Mouse (Mus musculus) neural tube, embryonic 13.5 days (tissue): Measurements from ENCODE around the gene Xxylt1. TPM values are rescaled to one million over a fixed set of nuclear protein-coding genes. Genes with fewer than 3 reads are reported as not detected.
A peak's percentile ranks its signal among the peaks of the same experiment; 100 is the strongest.

Experiments used
- ATAC-seq: fragments of 200-750 bp; cut with Nextera tagmentation; 2 replicates; pipeline ENCODE4 v1.8.0; 2017; ENCODE audit warnings: low read depth, mild to moderate bottlenecking, moderate TSS enrichment, moderate library complexity
- H3K27ac ChIP-seq: fragments of 300-500 bp; sonication (generic); replicated peaks from 2 replicates; pipeline ENCODE4 v1.5.1; 2015; ENCODE audit warnings: moderate library complexity, mild to moderate bottlenecking, inconsistent platforms
- H3K27me3 ChIP-seq: fragments of 300-500 bp; sonication (generic); 2 replicates; pipeline ENCODE4 v1.6.1; 2015; ENCODE audit warnings: mild to moderate bottlenecking, inconsistent platforms
- H3K36me3 ChIP-seq: fragments of 300-500 bp; sonication (generic); 2 replicates; pipeline ENCODE4 v1.6.1; 2015; ENCODE audit warnings: mild to moderate bottlenecking, inconsistent platforms
- H3K4me1 ChIP-seq: fragments of 300-500 bp; sonication (generic); replicated peaks from 2 replicates; pipeline ENCODE4 v1.6.1; 2015; ENCODE audit warnings: inconsistent platforms
- H3K4me2 ChIP-seq: fragments of 300-500 bp; sonication (generic); 2 replicates; pipeline ENCODE4 v1.6.1; 2015; ENCODE audit warnings: inconsistent platforms, mild to moderate bottlenecking, moderate library complexity
- H3K4me3 ChIP-seq: fragments of 300-500 bp; sonication (generic); 2 replicates; pipeline ENCODE4 v1.5.1; 2015; ENCODE audit warnings: mild to moderate bottlenecking, inconsistent platforms
- H3K9ac ChIP-seq: fragments of 300-500 bp; sonication (generic); 2 replicates; pipeline ENCODE4 v1.6.1; 2015; ENCODE audit warnings: moderate library complexity, mild to moderate bottlenecking, inconsistent platforms
- H3K9me3 ChIP-seq: fragments of 300-500 bp; sonication (generic); 2 replicates; pipeline ENCODE4 v1.6.1; 2016; ENCODE audit warnings: inconsistent platforms
- WGBS: fragments of 180-500 bp; shearing (Covaris S2); methylation state at CpG from one replicate; pipeline ENCODE4 v1.1.7; 2015; 5-methylcytosine and 5-hydroxymethylcytosine counted together
- polyA plus RNA-seq: library from polyadenylated mRNA; unstranded; fragments of >200 nt; fragmentation: Nextera tagmentation; extraction: Ambion mirVana; gene quantifications from 2 replicates; pipeline ENCODE4 v1.2.1, GENCODE M21; 2015

Gene Xxylt1
- polyA plus RNA-seq, 1 experiment from 2014 or later = 11.2 TPM

GRCm38 (mm10) chr16:30979905-30980304, 101.3 kb downstream of the Xxylt1 start:
- H3K36me3 ChIP-seq = no peaks in the 10 kb centered on the region
- H3K4me2 ChIP-seq = no peak overlapping the region
- H3K9ac ChIP-seq = no peak overlapping the region
- ATAC-seq = no peak
- no peak overlapping the region for H3K4me3 ChIP-seq
- H3K27me3 ChIP-seq = no peaks in the 10 kb centered on the region
- 94% methylated on average over 11 of the region's 11 CpGs for WGBS
- H3K9me3 ChIP-seq = no peaks in the 10 kb centered on the region
- H3K27ac ChIP-seq = no peak overlapping the region
- peaks cover 33% of the 10 kb centered on the region for H3K4me1 ChIP-seq

- H3K9me3 ChIP-seq = no peaks in the 10 kb centered on the region
- no peaks in the 10 kb centered on the region for H3K36me3 ChIP-seq
- 51% methylated on average over 6 of the region's 6 CpGs for WGBS
- H3K4me1 ChIP-seq = peaks cover 25% of the 10 kb centered on the region
- no peak overlapping the region for H3K4me3 ChIP-seq
- no peaks in the 10 kb centered on the region for H3K27me3 ChIP-seq
- no peak for ATAC-seq
- no peak overlapping the region for H3K27ac ChIP-seq
- no peak overlapping the region for H3K4me2 ChIP-seq
- no peak overlapping the region for H3K9ac ChIP-seq
Observed at GRCm38 (mm10) chr16:30977728-30978127, 103.5 kb downstream of the Xxylt1 start.

GRCm38 (mm10) chr16:30977186-30977585, 104.0 kb downstream of the Xxylt1 start:
- H3K9ac ChIP-seq = no peak overlapping the region
- WGBS = 0% methylated on average over 3 of the region's 3 CpGs
- H3K4me2 ChIP-seq = no peak overlapping the region
- ATAC-seq = peak; percentile 97
- no peak overlapping the region for H3K4me3 ChIP-seq
- no peaks in the 10 kb centered on the region for H3K27me3 ChIP-seq
- H3K36me3 ChIP-seq = no peaks in the 10 kb centered on the region
- H3K27ac ChIP-seq = peak overlapping the region; percentile 57; the same call in 1 of the 2 replicates
- H3K9me3 ChIP-seq = no peaks in the 10 kb centered on the region
- peaks cover 27% of the 10 kb centered on the region for H3K4me1 ChIP-seq

GRCm38 (mm10) chr16:30974549-30974948, 106.7 kb downstream of the Xxylt1 start:
- H3K4me3 ChIP-seq = no peak overlapping the region
- H3K9me3 ChIP-seq = no peaks in the 10 kb centered on the region
- no peak overlapping the region for H3K4me2 ChIP-seq
- no peak overlapping the region for H3K9ac ChIP-seq
- no peaks in the 10 kb centered on the region for H3K27me3 ChIP-seq
- WGBS = 88% methylated on average over 12 of the region's 12 CpGs
- no peak overlapping the region for H3K27ac ChIP-seq
- H3K36me3 ChIP-seq = no peaks in the 10 kb centered on the region
- H3K4me1 ChIP-seq = peaks cover 33% of the 10 kb centered on the region
- no peak for ATAC-seq

GRCm38 (mm10) chr16:30973416-30973815, 107.8 kb downstream of the Xxylt1 start:
- Histone ChIP-seq H3K4me3 (no peak overlapping the region), H3K27ac (peak overlapping the region; percentile 52), H3K36me3 (no peaks in the 10 kb centered on the region), H3K9me3 (no peaks in the 10 kb centered on the region), H3K27me3 (no peaks in the 10 kb centered on the region), H3K4me1 (peaks cover 43% of the 10 kb centered on the region), H3K9ac (0 out of 2 replicates have a peak overlapping the region, but pooled peaks have one; percentile 17), H3K4me2 (no peak overlapping the region)
- WGBS = 43% methylated on average over 6 of the region's 6 CpGs
- no peak for ATAC-seq

GRCm38 (mm10) chr16:30971950-30972541, 109.2 kb downstream of the Xxylt1 start:
- WGBS = 88% methylated on average over 18 of the region's 18 CpGs
- Histone ChIP-seq H3K4me2 (no peak overlapping the region), H3K4me3 (no peak overlapping the region), H3K4me1 (peaks cover 34% of the 10 kb centered on the region), H3K36me3 (no peaks in the 10 kb centered on the region), H3K9me3 (no peaks in the 10 kb centered on the region), H3K27ac (no peak overlapping the region), H3K27me3 (no peaks in the 10 kb centered on the region), H3K9ac (no peak overlapping the region)
- no peak for ATAC-seq

- H3K27me3 ChIP-seq = no peaks in the 10 kb centered on the region
- peaks cover 29% of the 10 kb centered on the region for H3K4me1 ChIP-seq
- H3K4me3 ChIP-seq = no peak overlapping the region
- H3K27ac ChIP-seq = no peak overlapping the region
- 61% methylated on average over 18 of the region's 18 CpGs for WGBS
- H3K9me3 ChIP-seq = no peaks in the 10 kb centered on the region
- H3K9ac ChIP-seq = no peak overlapping the region
- H3K36me3 ChIP-seq = no peaks in the 10 kb centered on the region
- 0 out of 2 replicates have a peak, but pooled peaks have one; percentile 12 for ATAC-seq
- H3K4me2 ChIP-seq = 0 out of 2 replicates have a peak overlapping the region, but pooled peaks have one; percentile 4
Observed at GRCm38 (mm10) chr16:30969266-30970064, 111.8 kb downstream of the Xxylt1 start.

GRCm38 (mm10) chr16:30968402-30969151, 112.7 kb downstream of the Xxylt1 start:
- no peak for ATAC-seq
- H3K9ac ChIP-seq = no peak overlapping the region
- 90% methylated on average over 7 of the region's 7 CpGs for WGBS
- H3K27me3 ChIP-seq = no peaks in the 10 kb centered on the region
- H3K4me3 ChIP-seq = no peak overlapping the region
- no peak overlapping the region for H3K4me2 ChIP-seq
- H3K36me3 ChIP-seq = no peaks in the 10 kb centered on the region
- H3K4me1 ChIP-seq = peaks cover 27% of the 10 kb centered on the region
- no peak overlapping the region for H3K27ac ChIP-seq
- no peaks in the 10 kb centered on the region for H3K9me3 ChIP-seq

- H3K36me3 ChIP-seq = no peaks in the 10 kb centered on the region
- no peak overlapping the region for H3K9ac ChIP-seq
- no peak for ATAC-seq
- H3K9me3 ChIP-seq = no peaks in the 10 kb centered on the region
- WGBS = 70% methylated on average over 5 of the region's 5 CpGs
- H3K27me3 ChIP-seq = no peaks in the 10 kb centered on the region
- H3K4me2 ChIP-seq = no peak overlapping the region
- no peak overlapping the region for H3K4me3 ChIP-seq
- H3K4me1 ChIP-seq = peaks cover 16% of the 10 kb centered on the region
- H3K27ac ChIP-seq = no peak overlapping the region
Observed at GRCm38 (mm10) chr16:30966684-30967083, 114.5 kb downstream of the Xxylt1 start.

GRCm38 (mm10) chr16:30964891-30965290, 116.3 kb downstream of the Xxylt1 start:
- Histone ChIP-seq H3K4me2 (no peak overlapping the region), H3K4me3 (no peak overlapping the region), H3K9me3 (no peaks in the 10 kb centered on the region), H3K4me1 (peaks cover 13% of the 10 kb centered on the region), H3K27ac (no peak overlapping the region), H3K27me3 (no peaks in the 10 kb centered on the region), H3K9ac (no peak overlapping the region), H3K36me3 (no peaks in the 10 kb centered on the region)
- 88% methylated on average over 7 of the region's 7 CpGs for WGBS
- ATAC-seq = no peak

GRCm38 (mm10) chr16:30964411-30964810, 116.8 kb downstream of the Xxylt1 start:
- WGBS = 89% methylated on average over 6 of the region's 6 CpGs

GRCm38 (mm10) chr16:30962515-30962914, 118.7 kb downstream of the Xxylt1 start:
- Histone ChIP-seq H3K27ac (no peak overlapping the region), H3K4me2 (no peak overlapping the region), H3K4me3 (no peak overlapping the region), H3K27me3 (no peaks in the 10 kb centered on the region), H3K36me3 (no peaks in the 10 kb centered on the region), H3K4me1 (no peaks in the 10 kb centered on the region), H3K9me3 (no peaks in the 10 kb centered on the region), H3K9ac (no peak overlapping the region)
- WGBS = 84% methylated on average over 8 of the region's 8 CpGs
- no peak for ATAC-seq

More at GRCm38 (mm10) chr16:30964411-30964810, 116.8 kb downstream of the Xxylt1 start:
- no peak overlapping the region for H3K9ac ChIP-seq
- H3K27ac ChIP-seq = no peak overlapping the region
- ATAC-seq = no peak
- H3K4me2 ChIP-seq = no peak overlapping the region
- H3K4me1 ChIP-seq = peaks cover 8% of the 10 kb centered on the region
- no peaks in the 10 kb centered on the region for H3K27me3 ChIP-seq
- H3K36me3 ChIP-seq = no peaks in the 10 kb centered on the region
- no peak overlapping the region for H3K4me3 ChIP-seq
- no peaks in the 10 kb centered on the region for H3K9me3 ChIP-seq
